Mouse (Mus musculus) forebrain, embryonic 16.5 days (tissue): ENCODE results near the gene Wap. TPM values are rescaled to one million over a fixed set of nuclear protein-coding genes. Genes with fewer than 3 reads are reported as not detected.

Experiments used
- ATAC-seq: fragments of 200-750 bp; cut with Nextera tagmentation; 2 replicates; pipeline ENCODE4 v1.8.0; 2017; ENCODE audit warnings: mild to moderate bottlenecking, moderate library complexity
- H3K27ac ChIP-seq: fragments of 300-500 bp; sonication (generic); 2 replicates; pipeline ENCODE4 v1.5.1; 2014; ENCODE audit warnings: low read length, control low read depth
- H3K27me3 ChIP-seq: fragments of 300-500 bp; sonication (generic); replicated peaks from 2 replicates; pipeline ENCODE4 v1.6.1; 2014; ENCODE audit warnings: low read length; ENCODE audit not compliant: control insufficient read depth, insufficient read depth
- H3K36me3 ChIP-seq: fragments of 300-500 bp; sonication (generic); 2 replicates; pipeline ENCODE4 v1.6.1; 2014; ENCODE audit not compliant: control insufficient read depth, insufficient read depth
- H3K4me1 ChIP-seq: fragments of 300-500 bp; sonication (generic); replicated peaks from 2 replicates; pipeline ENCODE4 v1.6.1; 2014; ENCODE audit warnings: low read length; ENCODE audit not compliant: control insufficient read depth, insufficient read depth
- H3K4me2 ChIP-seq: fragments of 300-500 bp; sonication (generic); 2 replicates; pipeline ENCODE4 v1.6.1; 2014; ENCODE audit warnings: mild to moderate bottlenecking, low read length, control low read depth
- H3K4me3 ChIP-seq: fragments of 300-500 bp; sonication (generic); replicated peaks from 2 replicates; pipeline ENCODE4 v1.5.1; 2014; ENCODE audit warnings: mild to moderate bottlenecking, low read length, control low read depth
- H3K9ac ChIP-seq: fragments of 300-500 bp; sonication (generic); replicated peaks from 2 replicates; pipeline ENCODE4 v1.6.1; 2014; ENCODE audit warnings: low read depth, low read length, control low read depth
- H3K9me3 ChIP-seq: fragments of 300-500 bp; sonication (generic); 2 replicates; pipeline ENCODE4 v1.6.1; 2016; ENCODE audit warnings: low read length; ENCODE audit not compliant: control insufficient read depth
- WGBS: fragments of 180-500 bp; shearing (Covaris S2); extraction: QIAGEN DNeasy Blood & Tissue Kit; methylation state at CpG from one replicate; pipeline ENCODE4 v1.1.7; 2014; 5-methylcytosine and 5-hydroxymethylcytosine counted together
- polyA plus RNA-seq: library from polyadenylated mRNA; unstranded; fragments of >200 nt; fragmentation: Nextera tagmentation; extraction: Ambion mirVana; gene quantifications from 2 replicates; pipeline ENCODE4 v1.2.1, GENCODE M21; 2015

Wap gene
- polyA plus RNA-seq, 1 experiment from 2014 or later = not detected

- no peak overlapping the region for H3K27ac ChIP-seq
- no peak overlapping the region for H3K4me2 ChIP-seq
- H3K27me3 ChIP-seq = no peaks in the 10 kb centered on the region
- H3K36me3 ChIP-seq = peaks cover 20% of the 10 kb centered on the region
- peaks cover 7% of the 10 kb centered on the region for H3K4me1 ChIP-seq
- no peak for ATAC-seq
- no peaks in the 10 kb centered on the region for H3K9me3 ChIP-seq
- H3K4me3 ChIP-seq = no peak overlapping the region
- WGBS = 71% methylated on average over 11 of the region's 11 CpGs
- no peak overlapping the region for H3K9ac ChIP-seq
These were observed 45.0 kb downstream of the Wap start for GRCm38 (mm10) chr11:6593406-6593805.

DNA sequence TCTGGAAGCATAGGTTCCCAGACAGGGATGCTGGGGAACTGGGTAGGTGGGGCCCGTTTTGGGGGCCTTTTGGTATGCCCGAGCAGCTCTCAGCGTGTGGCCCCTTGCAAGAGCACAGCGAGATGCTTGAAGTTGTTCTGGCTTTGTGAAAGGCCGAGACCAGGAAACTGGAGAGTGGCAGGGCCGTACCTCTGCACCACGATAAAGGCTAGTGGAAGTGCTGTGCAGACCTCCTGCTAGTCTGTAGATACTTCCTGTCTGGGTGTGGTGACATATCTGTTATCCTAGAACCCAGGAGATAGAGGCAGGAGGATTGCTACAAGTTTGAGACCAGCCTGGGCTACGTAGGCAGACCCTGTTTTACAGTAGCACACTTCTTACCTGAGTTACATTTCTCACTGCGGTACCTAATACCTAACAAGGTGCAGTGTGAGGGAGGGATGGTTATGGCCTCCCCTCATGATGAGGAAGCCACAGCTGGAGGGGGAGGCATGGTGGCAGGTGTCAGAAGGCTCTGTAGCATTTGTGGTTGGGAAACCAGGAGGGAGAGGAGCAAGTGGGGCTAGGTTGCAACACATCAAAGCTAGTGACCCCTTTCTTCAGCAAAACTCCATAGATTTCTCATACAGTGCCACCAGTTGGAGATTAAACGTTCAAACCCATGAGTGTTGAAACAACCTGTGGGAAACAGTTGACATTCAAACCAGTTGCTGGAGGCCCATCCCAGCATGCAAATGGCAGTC is 47.3 kb downstream of the Wap start:
- WGBS = 80% methylated on average over 10 of the region's 10 CpGs
- Histone ChIP-seq H3K9ac (no peak overlapping the region), H3K4me2 (no peak overlapping the region), H3K9me3 (no peaks in the 10 kb centered on the region), H3K36me3 (peaks cover 15% of the 10 kb centered on the region), H3K27me3 (no peaks in the 10 kb centered on the region), H3K27ac (no peak overlapping the region), H3K4me1 (no peaks in the 10 kb centered on the region), H3K4me3 (no peak overlapping the region)
- ATAC-seq = no peak

DNA sequence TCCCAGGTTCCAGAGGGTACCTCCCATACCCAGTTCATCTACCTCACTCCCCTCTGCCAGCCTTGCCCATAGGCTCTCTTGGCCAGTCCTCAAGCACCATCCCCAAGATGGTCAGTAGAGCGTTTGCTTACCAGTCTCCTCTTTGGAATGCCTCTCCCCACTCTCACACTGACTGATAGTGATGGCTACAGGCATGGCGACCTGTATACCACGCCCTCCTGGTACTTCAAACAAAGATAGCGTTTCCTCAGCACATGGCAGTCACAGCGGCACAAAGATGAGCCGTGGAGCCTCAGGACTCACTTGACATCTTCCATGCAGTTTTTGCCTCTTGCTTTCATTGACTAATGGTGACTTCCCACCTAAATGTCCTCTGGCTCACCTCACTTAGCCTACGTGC is 48.6 kb downstream of the Wap start:
- ATAC-seq = no peak

DNA sequence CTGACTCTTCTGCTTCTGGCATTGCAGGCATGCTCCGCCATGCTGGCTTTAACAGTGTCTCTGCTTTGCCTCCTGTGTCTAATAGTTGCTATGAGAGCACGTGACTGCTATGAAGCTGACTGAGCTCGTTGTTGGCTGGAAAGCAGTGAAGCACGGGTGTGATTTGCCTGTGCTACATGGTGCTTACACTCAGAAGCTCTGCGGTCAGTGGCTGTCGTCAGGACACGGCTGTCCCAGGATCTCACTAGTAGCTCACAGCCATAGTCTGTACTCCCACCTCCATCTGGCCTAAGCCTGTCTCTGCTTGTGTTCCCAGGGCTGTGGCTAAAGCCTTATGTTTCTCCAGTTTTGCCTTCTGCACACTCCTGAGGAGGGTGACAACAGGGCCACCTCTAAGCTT is 50.1 kb downstream of the Wap start:
- Histone ChIP-seq H3K9me3 (no peaks in the 10 kb centered on the region), H3K27me3 (no peaks in the 10 kb centered on the region), H3K36me3 (peaks cover 10% of the 10 kb centered on the region), H3K4me1 (no peaks in the 10 kb centered on the region), H3K9ac (no peak overlapping the region), H3K27ac (no peak overlapping the region), H3K4me3 (no peak overlapping the region), H3K4me2 (no peak overlapping the region)
- ATAC-seq = no peak
- WGBS = 89% methylated on average over 7 of the region's 7 CpGs

More for the DNA sequence above, 48.6 kb downstream of the Wap start:
- WGBS = 94% methylated on average over 7 of the region's 7 CpGs
- peaks cover 10% of the 10 kb centered on the region for H3K36me3 ChIP-seq
- H3K4me3 ChIP-seq = no peak overlapping the region
- no peak overlapping the region for H3K27ac ChIP-seq
- H3K4me2 ChIP-seq = no peak overlapping the region
- H3K9me3 ChIP-seq = no peaks in the 10 kb centered on the region
- H3K4me1 ChIP-seq = no peaks in the 10 kb centered on the region
- no peak overlapping the region for H3K9ac ChIP-seq
- H3K27me3 ChIP-seq = no peaks in the 10 kb centered on the region

- Histone ChIP-seq H3K9me3 (no peaks in the 10 kb centered on the region), H3K9ac (no peak overlapping the region), H3K4me2 (no peak overlapping the region), H3K4me1 (no peaks in the 10 kb centered on the region), H3K4me3 (no peak overlapping the region), H3K27ac (no peak overlapping the region), H3K36me3 (peaks cover 8% of the 10 kb centered on the region), H3K27me3 (no peaks in the 10 kb centered on the region)
- WGBS = 92% methylated on average over 7 of the region's 7 CpGs
- no peak for ATAC-seq
These were observed 51.0 kb downstream of the Wap start for GRCm38 (mm10) chr11:6587249-6587940.

- no peaks in the 10 kb centered on the region for H3K27me3 ChIP-seq
- no peaks in the 10 kb centered on the region for H3K4me1 ChIP-seq
- no peak for ATAC-seq
- no peak overlapping the region for H3K27ac ChIP-seq
- H3K4me2 ChIP-seq = no peak overlapping the region
- no peaks in the 10 kb centered on the region for H3K9me3 ChIP-seq
- no peak overlapping the region for H3K4me3 ChIP-seq
- peaks cover 4% of the 10 kb centered on the region for H3K36me3 ChIP-seq
- 90% methylated on average over 3 of the region's 3 CpGs for WGBS
- no peak overlapping the region for H3K9ac ChIP-seq
These were observed 51.8 kb downstream of the Wap start for GRCm38 (mm10) chr11:6586660-6587059.

GRCm38 (mm10) chr11:6585748-6586147 is 52.7 kb downstream of the Wap start:
- peaks cover 2% of the 10 kb centered on the region for H3K36me3 ChIP-seq
- ATAC-seq = no peak

More at GRCm38 (mm10) chr11:6585748-6586147, 52.7 kb downstream of the Wap start:
- H3K9ac ChIP-seq = no peak overlapping the region
- WGBS = 90% methylated on average over 8 of the region's 8 CpGs
- H3K4me2 ChIP-seq = no peak overlapping the region
- no peak overlapping the region for H3K4me3 ChIP-seq
- no peak overlapping the region for H3K27ac ChIP-seq
- no peaks in the 10 kb centered on the region for H3K27me3 ChIP-seq
- no peaks in the 10 kb centered on the region for H3K9me3 ChIP-seq
- no peaks in the 10 kb centered on the region for H3K4me1 ChIP-seq

Other genes with a start within 250 kb of the Wap start
- 36.7 and 40.4 TPM in 2 replicates for gene Zmiz2, start 249.6 kb downstream of the Wap start, polyA plus RNA-seq
- 3,622 and 3,688 TPM in 2 replicates for gene Ppia, start 223.2 kb downstream of the Wap start, polyA plus RNA-seq
- 438 and 507 TPM in 2 replicates for gene H2afv, start 194.2 kb downstream of the Wap start, polyA plus RNA-seq
- 14.4 and 16.7 TPM in 2 replicates for gene Purb, start 162.7 kb downstream of the Wap start, polyA plus RNA-seq
- gene Myo1g, start 117.7 kb downstream of the Wap start, polyA plus RNA-seq = 0.20 and 0.60 TPM in 2 replicates
- 101 and 107 TPM in 2 replicates for gene Ccm2, start 91.8 kb downstream of the Wap start, polyA plus RNA-seq
- gene Nacad, start 32.6 kb downstream of the Wap start, polyA plus RNA-seq = 62.5 and 71.1 TPM in 2 replicates
- gene Tbrg4, start 12.6 kb downstream of the Wap start, polyA plus RNA-seq = 28.2 and 32.2 TPM in 2 replicates
- 7.9 and 8.1 TPM in 2 replicates for gene Ramp3, start 19.9 kb upstream of the Wap start, polyA plus RNA-seq
- gene Gm11983, start 199.0 kb upstream of the Wap start, polyA plus RNA-seq = not detected in 2 replicates